Comparison of ENCODE assay signal across 28 mouse cellular contexts in the genomic region with DNA sequence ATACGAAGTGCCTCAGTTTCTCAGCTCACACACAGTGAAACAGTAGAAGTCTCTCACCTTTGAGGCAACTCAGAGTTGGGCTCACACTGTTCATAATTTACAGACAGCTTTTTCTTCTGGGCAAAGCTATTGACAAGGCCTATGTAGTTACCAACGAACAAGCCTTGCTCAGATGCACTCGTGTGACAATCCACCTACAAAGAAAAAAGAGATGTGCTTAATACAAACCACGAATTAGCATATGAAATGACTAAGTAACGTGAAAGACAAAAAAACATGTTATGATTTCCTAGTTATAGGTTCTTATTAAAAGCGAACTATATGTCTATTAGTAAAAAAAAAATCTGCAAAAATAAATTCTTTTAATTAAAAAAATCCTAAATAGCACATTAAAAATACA. TPM values are rescaled to one million over a fixed set of nuclear protein-coding genes. Genes with fewer than 3 reads are reported as not detected.
"Had no signal": no experiment of that assay in that cellular context is flagged by ENCODE, and none has a peak within 500 bp of the region (broad histone marks: within the 10 kb centered on the region; RNA-seq: fewer than 3 reads in every experiment).

No protein-coding gene starts in this region.

- H3K4me3 ChIP-seq: heart, adult 2 months; heart, embryonic 13.5 days; heart, embryonic 15.5 days; hindbrain, embryonic 13.5 days; hindbrain, embryonic 15.5 days; layer of hippocampus, adult 2 months; left cerebral cortex, adult 2 months; limb, embryonic 10.5 days; limb, embryonic 12.5 days; liver, embryonic 13.5 days; liver, embryonic 15.5 days had no signal

- H3K4me1 ChIP-seq: heart, embryonic 13.5 days; heart, embryonic 15.5 days; hindbrain, embryonic 13.5 days; hindbrain, embryonic 15.5 days; limb, embryonic 10.5 days; limb, embryonic 12.5 days; liver, embryonic 13.5 days; liver, embryonic 15.5 days had no signal

- H3K4me2 ChIP-seq: heart, embryonic 11.5 days; heart, embryonic 13.5 days; heart, embryonic 15.5 days; hindbrain, embryonic 13.5 days; hindbrain, embryonic 15.5 days; limb, embryonic 12.5 days; liver, embryonic 11.5 days; liver, embryonic 13.5 days; liver, embryonic 15.5 days had no signal

- H3K27me3 ChIP-seq: heart, embryonic 13.5 days; heart, embryonic 15.5 days; hindbrain, embryonic 13.5 days; hindbrain, embryonic 15.5 days; limb, embryonic 12.5 days; liver, embryonic 13.5 days; liver, embryonic 15.5 days had no signal

- H3K9me3 ChIP-seq: heart, embryonic 13.5 days; heart, embryonic 15.5 days; hindbrain, embryonic 13.5 days; hindbrain, embryonic 15.5 days; limb, embryonic 10.5 days; limb, embryonic 12.5 days; liver, embryonic 13.5 days; liver, embryonic 15.5 days had no signal

- H3K36me3 ChIP-seq: hindbrain, embryonic 15.5 days had no signal

- H3K27ac ChIP-seq: heart, adult 2 months; heart, embryonic 13.5 days; heart, embryonic 15.5 days; hindbrain, embryonic 13.5 days; hindbrain, embryonic 15.5 days; hindbrain, postnatal 0 days; layer of hippocampus, adult 2 months; left cerebral cortex, adult 2 months; limb, embryonic 10.5 days; limb, embryonic 12.5 days; liver, embryonic 13.5 days; liver, embryonic 15.5 days had no signal

- H3K9ac ChIP-seq: heart, embryonic 13.5 days; heart, embryonic 15.5 days; hindbrain, embryonic 13.5 days; hindbrain, embryonic 15.5 days; limb, embryonic 12.5 days; liver, embryonic 13.5 days; liver, embryonic 15.5 days had no signal

- ATAC-seq: hindbrain, postnatal 0 days; intestine, embryonic 16.5 days had no signal

- DNase-seq: gastrocnemius, postnatal 14 days; gastrocnemius, postnatal 36 days; heart, adult 2 months; heart, postnatal 14 days; heart, postnatal 36 days; kidney, adult 11 months; kidney, adult 8-10 months; kidney, postnatal 10 days; kidney, postnatal 25 days; kidney, postnatal 4 days; liver; liver, embryonic 13.5 days had no signal

RNA-seq across cellular contexts. Expression of a gene that starts 32.9 kb away (rescaled TPM):
- polyA plus RNA-seq: gonadal fat pad, adult 2 months; heart, adult 2 months; heart, postnatal 0 days; hindbrain, embryonic 13.5 days; kidney, embryonic 16.5 days; liver, embryonic 11.5 days had no signal
